Mouse (Mus musculus) lung, adult 2 months (tissue): ENCODE measurements at regions not wholly inside any gene's neighbourhood (a gene's known extent, or its start where the extent isn't known, plus 50 kb on each side); places are given as distances from the start of the nearest gene placed in this dataset.

Source experiments
- CTCF ChIP-seq: fragments of 200-500 bp; IDR thresholded peaks from 2 replicates; pipeline ENCODE4 v1.5.1; 2011; ENCODE audit warnings: mild to moderate bottlenecking, low read length, control low read depth; ENCODE audit not compliant: insufficient read depth
- POLR2A ChIP-seq: fragments of 200-500 bp; IDR thresholded peaks from 2 replicates; pipeline ENCODE4 v1.6.1; 2011; ENCODE audit warnings: low read depth, mild to moderate bottlenecking, control low read depth, low read length, borderline replicate concordance; ENCODE audit errors: extremely low read depth

DNA sequence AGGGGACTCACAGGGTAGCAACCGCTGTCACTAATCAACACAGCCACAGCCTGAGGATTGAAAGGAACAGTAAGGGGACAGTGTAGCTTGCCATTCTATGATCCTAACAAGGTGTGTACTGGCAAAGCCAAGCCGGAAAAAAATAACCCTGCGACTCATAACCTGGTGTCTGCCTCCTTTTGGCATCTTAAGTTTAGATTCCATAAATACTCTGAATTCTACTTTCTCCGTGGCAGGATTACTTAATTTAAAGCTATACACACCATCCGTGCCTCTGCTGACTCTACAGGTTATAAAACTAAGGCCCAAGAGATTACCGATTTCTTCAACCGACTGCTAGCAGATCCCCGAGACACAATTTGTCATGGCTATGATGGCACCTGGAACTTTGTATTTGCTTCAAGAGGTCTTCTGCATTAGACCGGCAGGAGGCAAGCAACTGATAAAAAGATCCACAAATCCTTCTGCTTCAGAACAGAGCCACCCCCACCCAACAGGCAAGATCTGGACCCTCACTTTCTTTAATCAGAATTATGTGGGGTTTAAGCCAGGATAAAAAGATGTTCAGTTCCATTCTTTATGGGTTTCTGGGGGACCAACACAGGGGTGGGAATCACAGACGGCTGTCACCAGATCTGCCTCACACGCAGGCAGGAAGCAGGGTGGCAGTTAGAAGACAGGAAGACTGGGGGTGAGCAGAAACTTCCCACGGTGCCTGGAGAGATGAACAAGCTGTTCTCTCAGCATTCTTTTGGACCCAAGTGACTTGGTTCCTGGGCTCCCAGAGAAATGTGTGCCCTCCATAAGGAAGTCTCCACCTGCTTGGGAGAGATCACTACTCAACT is 120.4 kb downstream of the Sox4 start:
- no peak for TF ChIP-seq CTCF
- TF ChIP-seq POLR2A, result no peak
